Mouse (Mus musculus): ENCODE measurements at regions not wholly inside any gene's neighbourhood (a gene's known extent, or its start where the extent isn't known, plus 50 kb on each side); places are given as distances from the start of the nearest gene placed in this dataset.

DNA sequence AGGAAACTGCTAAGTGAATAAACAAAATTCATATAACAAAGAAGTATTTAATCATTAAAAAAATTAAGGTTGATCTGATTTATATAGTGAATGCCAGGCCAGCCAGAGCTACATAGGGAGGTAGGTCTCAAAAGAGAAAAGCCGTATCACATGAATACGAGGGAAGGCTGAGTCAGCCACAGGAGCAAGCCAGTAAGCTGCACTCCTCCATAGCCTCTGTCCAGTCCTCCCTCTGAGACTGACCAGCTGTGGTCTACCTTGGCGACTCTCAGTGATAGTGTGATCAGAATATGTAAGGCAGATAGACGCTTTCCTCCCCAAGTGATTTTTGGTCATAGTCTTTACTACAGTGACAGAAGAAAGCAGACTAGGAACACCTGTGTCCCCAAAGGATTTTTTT is 625.4 kb upstream of the Adam5 start:
- TF ChIP-seq POLR2A (IDR thresholded peaks at IDR 0.05; ENCODE audit: insufficient read depth, low read depth, low read length): no peak
- TF ChIP-seq CTCF (IDR thresholded peaks at IDR 0.05): no peak
- TF ChIP-seq EP300 (IDR thresholded peaks at IDR 0.05; ENCODE audit: insufficient read depth, low read depth, low read length): no peak

All from heart, adult 2 months (tissue).